Mouse (Mus musculus) small intestine, adult 2 months (tissue): ENCODE measurements around the gene Aimp2.

Experiments used
- CTCF ChIP-seq: fragments of 200-500 bp; IDR thresholded peaks from 2 replicates; pipeline ENCODE4 v1.5.1; 2012; ENCODE audit warnings: low read depth, mild to moderate bottlenecking, control low read depth, inconsistent platforms, low read length, moderate library complexity, mixed read lengths; ENCODE audit not compliant: insufficient replicate concordance, insufficient read length; ENCODE audit errors: extremely low read depth
- POLR2A ChIP-seq: fragments of 200-500 bp; IDR thresholded peaks from 2 replicates; pipeline ENCODE4 v1.6.1; 2012; ENCODE audit warnings: low read depth, mild to moderate bottlenecking, control low read depth, inconsistent platforms, low read length, moderate library complexity

GRCm38 (mm10) chr5:143897635-143898330, 11.9 kb downstream of the Aimp2 start, which contains the start of gene Ankrd61:
- TF ChIP-seq POLR2A (no peak), CTCF (no peak)
